Mouse (Mus musculus) intestine, postnatal 0 days (tissue): ENCODE measurements at regions not wholly inside any gene's neighbourhood (a gene's known extent, or its start where the extent isn't known, plus 50 kb on each side); places are given as distances from the start of the nearest gene placed in this dataset.

Experiments used
- ATAC-seq: fragments of 200-750 bp; cut with Nextera tagmentation; 2 replicates; pipeline ENCODE4 v1.8.0; 2017; ENCODE audit warnings: mild to moderate bottlenecking, moderate TSS enrichment, moderate library complexity
- H3K27ac ChIP-seq: fragments of 300-500 bp; sonication (generic); 2 replicates; pipeline ENCODE4 v1.5.1; 2014; ENCODE audit warnings: mild to moderate bottlenecking, low read depth, low read length, moderate library complexity
- H3K27me3 ChIP-seq: fragments of 300-500 bp; sonication (generic); replicated peaks from 2 replicates; pipeline ENCODE4 v1.6.1; 2014; ENCODE audit warnings: low read length, mixed read lengths; ENCODE audit not compliant: control insufficient read depth, insufficient read depth
- H3K36me3 ChIP-seq: fragments of 300-500 bp; sonication (generic); 2 replicates; pipeline ENCODE4 v1.6.1; 2014; ENCODE audit warnings: mild to moderate bottlenecking, moderate library complexity; ENCODE audit not compliant: control insufficient read depth, insufficient read depth
- H3K4me1 ChIP-seq: fragments of 300-500 bp; sonication (generic); replicated peaks from 2 replicates; pipeline ENCODE4 v1.6.1; 2014; ENCODE audit warnings: antibody characterized with exemption, low read length, mixed read lengths; ENCODE audit not compliant: control insufficient read depth, insufficient read depth
- H3K4me2 ChIP-seq: fragments of 300-500 bp; sonication (generic); replicated peaks from 2 replicates; pipeline ENCODE4 v1.6.1; 2014; ENCODE audit warnings: low read depth, mild to moderate bottlenecking, moderate library complexity
- H3K4me3 ChIP-seq: fragments of 300-500 bp; sonication (generic); 2 replicates; pipeline ENCODE4 v1.5.1; 2014; ENCODE audit warnings: low read depth, low read length
- H3K9ac ChIP-seq: fragments of 300-500 bp; sonication (generic); 2 replicates; pipeline ENCODE4 v1.6.1; 2014; ENCODE audit warnings: mild to moderate bottlenecking, low read depth, low read length
- H3K9me3 ChIP-seq: fragments of 300-500 bp; sonication (generic); 2 replicates; pipeline ENCODE4 v1.6.1; 2016; ENCODE audit warnings: mixed run types; ENCODE audit not compliant: control insufficient read depth
- CTCF ChIP-seq: sonication (generic); IDR thresholded peaks from 2 replicates; pipeline ENCODE4 v1.5.1; 2016; ENCODE audit warnings: low read depth, mild to moderate bottlenecking, control low read depth, antibody characterized with exemption, moderate library complexity
- WGBS: fragments of 180-500 bp; shearing (Covaris S2); extraction: QIAGEN DNeasy Blood & Tissue Kit; methylation state at CpG from one replicate; pipeline ENCODE4 v1.1.7; 2014; 5-methylcytosine and 5-hydroxymethylcytosine counted together

- Histone ChIP-seq H3K4me1 (no peaks in the 10 kb centered on the region), H3K27ac (no peak overlapping the region), H3K9ac (no peak overlapping the region), H3K27me3 (no peaks in the 10 kb centered on the region), H3K4me3 (no peak overlapping the region), H3K36me3 (no peaks in the 10 kb centered on the region), H3K9me3 (no peaks in the 10 kb centered on the region), H3K4me2 (no peak overlapping the region)
- no peak for TF ChIP-seq CTCF
- WGBS: 61% methylated on average over 5 of the region's 5 CpGs
- ATAC-seq: no peak
These were observed 102.8 kb downstream of the Rwdd3 start for GRCm38 (mm10) chr3:121068676-121069075.

GRCm38 (mm10) chr3:121035904-121036549, 135.5 kb downstream of the Rwdd3 start:
- Histone ChIP-seq H3K9ac (no peak overlapping the region), H3K27me3 (no peaks in the 10 kb centered on the region), H3K4me3 (no peak overlapping the region), H3K4me1 (no peaks in the 10 kb centered on the region), H3K36me3 (no peaks in the 10 kb centered on the region), H3K27ac (no peak overlapping the region), H3K4me2 (no peak overlapping the region), H3K9me3 (no peaks in the 10 kb centered on the region)
- TF ChIP-seq CTCF: no peak
- WGBS: 66% methylated on average over 9 of the region's 9 CpGs
- no peak for ATAC-seq

- Histone ChIP-seq H3K36me3 (no peaks in the 10 kb centered on the region), H3K9ac (no peak overlapping the region), H3K27me3 (no peaks in the 10 kb centered on the region), H3K4me2 (no peak overlapping the region), H3K9me3 (no peaks in the 10 kb centered on the region), H3K27ac (no peak overlapping the region), H3K4me3 (no peak overlapping the region), H3K4me1 (no peaks in the 10 kb centered on the region)
- no peak for ATAC-seq
- no peak for TF ChIP-seq CTCF
- WGBS: 69% methylated on average over 9 of the region's 9 CpGs
These were observed 145.8 kb downstream of the Rwdd3 start for GRCm38 (mm10) chr3:121025546-121026157.

GRCm38 (mm10) chr3:121024810-121025209, 146.7 kb downstream of the Rwdd3 start:
- WGBS: 47% methylated on average over 8 of the region's 8 CpGs
- Histone ChIP-seq H3K9ac (no peak overlapping the region), H3K4me3 (no peak overlapping the region), H3K9me3 (no peaks in the 10 kb centered on the region), H3K4me1 (no peaks in the 10 kb centered on the region), H3K4me2 (no peak overlapping the region), H3K27ac (no peak overlapping the region), H3K36me3 (no peaks in the 10 kb centered on the region), H3K27me3 (no peaks in the 10 kb centered on the region)
- TF ChIP-seq CTCF: no peak
- no peak for ATAC-seq

GRCm38 (mm10) chr3:121021126-121021848, 150.2 kb downstream of the Rwdd3 start:
- no peak overlapping the region for H3K27ac ChIP-seq
- no peaks in the 10 kb centered on the region for H3K27me3 ChIP-seq
- no peak overlapping the region for H3K9ac ChIP-seq
- H3K9me3 ChIP-seq: no peaks in the 10 kb centered on the region
- ATAC-seq: no peak
- no peaks in the 10 kb centered on the region for H3K36me3 ChIP-seq
- H3K4me3 ChIP-seq: no peak overlapping the region
- TF ChIP-seq CTCF: no peak
- no peak overlapping the region for H3K4me2 ChIP-seq
- 76% methylated on average over 4 of the region's 4 CpGs for WGBS
- H3K4me1 ChIP-seq: no peaks in the 10 kb centered on the region

GRCm38 (mm10) chr3:121009223-121009622, 162.3 kb downstream of the Rwdd3 start:
- WGBS: 79% methylated on average over 6 of the region's 6 CpGs
- TF ChIP-seq CTCF: no peak
- no peak overlapping the region for H3K27ac ChIP-seq
- H3K36me3 ChIP-seq: no peaks in the 10 kb centered on the region
- H3K9me3 ChIP-seq: no peaks in the 10 kb centered on the region
- H3K27me3 ChIP-seq: no peaks in the 10 kb centered on the region
- H3K4me2 ChIP-seq: no peak overlapping the region
- ATAC-seq: no peak
- H3K4me1 ChIP-seq: no peaks in the 10 kb centered on the region
- no peak overlapping the region for H3K4me3 ChIP-seq
- no peak overlapping the region for H3K9ac ChIP-seq
